Mouse (Mus musculus): ENCODE measurements around the gene Dlat.
A peak's percentile ranks its signal among the peaks of the same experiment; 100 is the strongest.
"Not testable (repeated sequence)": the region's sequence is repeated elsewhere in the genome, so short reads cannot be mapped to it uniquely, and the experiment has no call there.

The Dlat gene

DNA sequence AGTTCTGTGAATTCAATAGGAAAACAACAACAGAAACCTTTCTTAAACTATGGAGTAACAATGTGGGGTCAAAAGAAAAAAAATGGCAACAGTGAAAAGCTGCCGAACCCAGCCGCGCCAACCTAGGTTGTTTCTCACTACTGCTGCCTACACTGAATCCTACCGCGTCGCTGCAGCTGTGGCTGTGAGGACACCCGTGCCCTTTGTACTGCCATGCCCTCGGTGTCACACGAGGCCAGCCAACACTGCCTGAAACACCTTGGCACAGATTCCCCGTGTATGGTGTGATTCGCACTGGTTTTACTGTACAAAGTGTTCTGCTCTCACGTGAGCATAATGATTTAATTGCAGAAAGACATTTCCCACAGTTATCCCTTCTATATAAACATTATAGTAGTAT is 851 bp upstream of the Dlat start:
- DNase-seq (ENCODE audit: low spot score), result peak; percentile 35

DNA sequence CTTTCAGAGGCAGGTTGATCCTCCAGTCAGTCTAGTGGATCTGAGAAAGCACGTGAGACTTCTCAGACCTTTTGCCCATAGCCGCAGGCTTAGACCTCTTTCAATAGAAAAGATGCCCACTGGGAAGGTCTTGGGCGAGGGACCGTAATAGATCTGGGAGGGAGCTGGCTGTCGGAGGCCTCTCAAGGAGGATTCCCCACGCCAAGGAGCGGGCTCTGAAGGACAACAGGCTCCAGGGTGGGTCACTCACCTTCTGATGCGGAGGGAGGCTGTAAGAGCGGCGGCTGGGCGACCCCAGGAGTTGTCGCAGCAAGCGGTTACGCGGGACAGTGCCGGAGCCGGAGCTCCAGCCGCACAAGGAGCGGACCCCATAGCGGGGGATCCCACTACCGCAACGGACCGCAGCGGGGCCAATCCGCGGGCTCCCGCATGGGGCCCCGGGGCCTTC is 615 bp downstream of the Dlat start:
- peak; percentile 49 for DNase-seq (ENCODE audit: low spot score)

DNA sequence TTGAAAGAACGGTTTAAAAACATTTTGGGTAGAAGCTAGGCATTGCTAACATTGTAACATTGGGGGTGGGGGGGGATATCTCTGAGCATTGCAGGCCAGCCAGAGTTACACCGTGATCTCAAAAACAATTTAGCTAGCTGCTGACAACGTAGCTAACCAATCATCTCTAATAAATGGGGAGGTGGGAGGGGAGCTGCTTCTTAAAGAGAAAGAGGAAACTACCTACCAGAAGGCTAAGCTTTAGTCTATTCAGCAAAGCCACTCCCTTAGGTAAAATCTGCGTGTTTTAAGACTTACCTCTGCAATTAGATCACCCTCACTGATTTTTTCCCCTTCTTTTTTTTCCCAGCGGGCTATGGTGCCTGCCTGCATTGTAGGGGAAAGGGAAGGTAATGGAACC is 1.2 kb downstream of the Dlat start:
- DNase-seq (ENCODE audit: low spot score), result peak; percentile 1

DNA sequence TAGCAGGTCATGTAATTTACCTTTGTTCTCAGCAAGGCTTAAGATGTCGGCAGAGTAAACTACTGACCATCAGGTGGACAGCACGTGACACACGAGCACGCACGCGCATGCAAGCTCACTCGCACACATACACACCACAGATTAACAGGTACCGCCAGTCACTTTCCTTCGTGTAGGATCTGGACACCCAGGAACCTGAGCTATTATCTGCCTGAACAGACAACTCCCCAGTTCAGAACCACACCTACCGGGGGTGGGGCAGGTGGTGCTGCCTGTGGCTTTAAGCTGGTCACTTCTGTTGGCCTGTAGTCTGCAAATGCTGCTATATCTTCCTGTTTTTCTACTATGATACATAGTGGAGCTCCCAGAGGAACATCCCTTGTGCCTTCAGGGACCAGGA is 9.1 kb downstream of the Dlat start:
- no peak for DNase-seq (ENCODE audit: low spot score)

DNA sequence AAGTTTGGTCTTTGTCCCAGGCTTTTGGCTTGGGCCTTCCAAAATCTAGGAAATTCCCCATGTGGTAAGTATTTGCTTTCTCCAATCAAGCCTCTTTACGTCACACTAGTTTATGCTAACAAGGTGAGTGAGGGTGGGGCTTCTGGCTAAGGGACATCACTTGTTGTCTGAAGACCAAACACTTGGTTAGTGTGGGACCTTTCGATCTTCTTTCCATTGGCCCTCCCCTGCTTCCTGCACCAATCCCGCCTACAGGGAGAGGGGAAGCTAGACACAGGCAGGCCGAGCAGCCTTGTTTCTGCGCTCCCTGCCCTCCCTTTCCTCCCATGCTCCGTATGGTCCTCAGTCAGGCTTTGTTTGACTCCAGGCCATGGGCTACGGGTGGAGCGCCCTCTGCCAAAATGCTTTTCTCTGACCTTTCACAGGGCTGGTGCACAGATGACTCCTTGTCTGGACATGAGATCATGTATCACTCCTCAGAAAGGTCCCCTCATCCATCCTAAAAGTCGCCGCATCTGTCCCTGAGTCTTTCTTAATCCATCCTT is 12.7 kb downstream of the Dlat start:
- DNase-seq (ENCODE audit: low spot score), result no peak

DNA sequence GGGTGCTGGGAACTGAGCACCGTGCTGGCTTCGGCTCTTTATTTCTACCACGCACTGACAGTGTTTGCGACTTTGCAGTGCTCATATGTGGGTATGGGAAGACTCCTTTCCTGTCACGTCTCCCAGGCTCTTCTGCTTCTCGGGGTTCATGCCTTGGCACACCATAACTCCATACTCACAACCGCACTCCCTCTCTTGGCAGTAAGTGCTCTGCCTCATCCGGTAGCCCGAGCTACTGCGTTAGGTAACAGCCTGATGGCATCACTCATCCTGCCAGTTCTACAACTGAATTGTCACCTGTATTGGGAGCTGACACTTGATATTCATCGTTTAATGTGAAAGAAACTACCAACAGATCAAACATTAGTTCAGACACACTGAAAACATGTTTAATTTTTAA is 25.3 kb downstream of the Dlat start:
- no peak for DNase-seq (ENCODE audit: low spot score)

DNA sequence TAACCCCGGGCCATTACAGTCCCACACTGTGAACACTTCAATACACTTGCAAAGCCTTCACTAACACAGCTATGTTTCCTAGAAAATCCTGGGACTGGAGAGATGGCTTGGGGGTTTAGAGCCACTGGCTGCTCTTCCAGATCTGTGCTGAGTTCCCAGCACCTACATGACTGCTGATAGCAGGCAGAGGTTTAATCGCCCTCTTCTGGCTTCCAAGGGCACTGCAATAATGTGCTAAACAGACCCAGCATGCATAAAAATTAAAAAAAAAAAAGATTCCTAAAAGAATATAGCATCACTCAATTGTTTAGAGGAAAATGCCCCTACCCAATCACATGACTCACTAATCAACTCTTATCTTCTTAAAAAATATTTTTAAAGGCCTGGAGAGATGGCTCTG is 26.5 kb downstream of the Dlat start:
- peak; percentile 34 for DNase-seq (ENCODE audit: low spot score)

DNA sequence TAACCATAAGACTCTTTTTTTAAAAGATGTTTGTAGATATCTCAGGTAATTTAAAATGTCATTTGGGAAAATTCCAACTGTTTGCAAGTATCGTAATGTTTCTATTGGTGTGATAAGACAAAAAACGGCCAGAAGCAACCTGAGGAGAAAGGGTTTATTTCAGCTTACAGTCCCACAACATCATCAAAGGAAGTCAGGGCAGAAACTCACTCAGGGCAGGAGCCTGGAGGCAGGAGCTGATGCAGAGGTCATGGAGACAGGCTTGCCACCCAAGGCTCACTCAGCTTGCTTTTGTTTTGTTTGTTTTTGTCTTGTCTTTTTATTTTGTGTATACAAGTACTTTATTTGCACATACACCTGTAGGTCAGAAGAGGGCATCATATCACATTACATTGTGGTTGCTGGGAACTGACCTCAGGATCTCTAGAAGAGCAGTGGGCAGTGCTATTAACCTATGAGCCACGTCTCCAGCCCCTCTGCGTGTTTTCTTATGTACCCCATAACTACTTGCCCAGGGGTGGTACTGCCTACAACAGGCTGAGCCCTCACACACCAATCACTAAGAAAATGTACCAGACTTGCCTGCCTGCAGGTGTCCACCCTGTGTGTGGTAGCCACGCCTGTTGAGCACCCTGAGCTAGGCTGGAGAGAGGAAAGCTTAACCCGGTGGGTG is 27.4 kb downstream of the Dlat start:
- DNase-seq (ENCODE audit: low spot score), result no peak

DNA sequence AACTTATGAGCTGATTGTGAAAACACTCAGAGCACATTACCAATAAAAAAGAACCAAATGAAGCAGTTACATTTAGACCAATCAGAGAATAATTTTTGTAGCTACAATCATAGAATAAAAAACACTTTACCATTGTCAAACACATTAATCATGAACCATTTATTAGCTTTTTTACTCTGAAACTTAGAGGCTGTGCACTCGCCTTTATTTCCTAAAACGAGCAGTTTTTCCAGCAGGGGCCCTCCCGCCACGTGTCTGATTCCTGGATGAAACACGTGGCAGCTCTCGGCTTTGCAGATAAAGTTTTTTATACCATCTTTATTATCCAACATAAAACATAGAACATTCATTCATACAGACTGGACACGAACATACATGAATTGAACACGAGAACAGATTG is 28.7 kb downstream of the Dlat start:
- DNase-seq (ENCODE audit: low spot score), result not testable (repeated sequence)

DNA sequence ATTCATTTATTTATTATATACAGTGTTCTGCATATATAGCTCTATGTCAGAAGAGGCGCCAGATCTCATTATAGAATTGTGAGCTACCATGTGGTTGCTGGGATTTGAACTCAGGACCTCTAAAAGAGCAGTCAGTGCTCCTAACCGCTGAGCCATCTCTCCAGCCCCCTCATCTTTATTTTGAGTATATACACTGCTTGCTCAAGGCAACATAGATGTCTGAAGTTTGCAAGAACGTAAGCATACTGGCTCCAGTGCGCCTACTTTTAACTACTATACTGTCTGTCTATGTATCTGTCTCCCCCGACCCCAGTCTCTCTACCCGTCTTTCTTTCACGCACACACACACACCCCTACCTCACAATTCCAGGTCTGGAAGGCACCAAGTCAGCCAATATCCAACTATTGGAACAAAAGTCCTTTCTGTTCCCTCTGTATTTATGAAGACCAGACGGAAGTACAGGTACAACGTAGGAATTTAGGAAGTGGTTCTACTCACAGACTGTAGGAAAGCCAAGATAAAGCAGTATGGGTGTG is 41.7 kb downstream of the Dlat start:
- DNase-seq (ENCODE audit: low spot score), result no peak

DNA sequence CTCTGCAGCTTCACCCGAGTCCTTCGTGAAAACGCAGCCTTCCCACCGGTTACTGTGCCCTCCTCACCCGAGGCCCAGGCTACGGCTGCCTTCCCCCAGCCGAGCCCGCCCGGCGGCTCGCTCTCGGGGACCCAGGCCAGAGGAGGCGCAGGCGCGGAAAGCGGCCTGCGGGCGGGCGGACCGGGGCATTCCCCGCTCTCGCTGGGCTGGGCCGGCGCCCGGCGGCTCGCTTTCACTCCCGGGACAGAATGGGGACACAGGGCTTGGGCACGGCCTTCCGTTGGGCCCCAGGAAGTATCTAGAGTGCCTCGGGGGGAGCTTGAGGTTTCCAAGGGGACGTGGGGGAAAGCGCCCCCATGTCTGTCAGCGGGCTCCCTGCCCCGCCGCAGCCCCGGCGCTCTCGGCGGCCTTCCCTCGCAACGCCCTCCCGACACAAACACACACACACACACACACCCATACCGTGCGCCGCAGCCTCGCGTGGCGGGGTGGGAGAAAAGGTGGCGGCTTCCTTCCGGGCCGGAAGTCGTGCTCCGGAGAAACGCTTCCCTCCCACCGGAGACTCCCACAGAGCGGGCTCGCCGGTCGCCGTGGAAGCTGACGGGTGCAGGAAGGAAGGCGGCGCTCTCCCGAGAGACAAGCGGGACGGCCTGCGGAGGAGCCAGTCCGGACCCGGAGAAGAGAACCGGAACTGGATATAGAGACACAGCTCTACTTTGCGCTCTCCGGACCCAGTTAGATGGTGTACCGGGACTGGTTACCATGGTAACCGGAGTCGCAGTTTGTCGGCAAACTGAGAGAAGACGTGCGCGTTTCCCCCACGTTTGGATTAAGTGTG is 42.6 kb downstream of the Dlat start, which contains the start of the genes Pih1d2 and Nkapd1:
Pih1d2 (plus strand) TSS at position 556 of the 838 bp plus-strand sequence.
Nkapd1 (minus strand) TSS at position 699 of the 838 bp plus-strand sequence.
- peak; percentile 95 for DNase-seq (ENCODE audit: low spot score)

DNA sequence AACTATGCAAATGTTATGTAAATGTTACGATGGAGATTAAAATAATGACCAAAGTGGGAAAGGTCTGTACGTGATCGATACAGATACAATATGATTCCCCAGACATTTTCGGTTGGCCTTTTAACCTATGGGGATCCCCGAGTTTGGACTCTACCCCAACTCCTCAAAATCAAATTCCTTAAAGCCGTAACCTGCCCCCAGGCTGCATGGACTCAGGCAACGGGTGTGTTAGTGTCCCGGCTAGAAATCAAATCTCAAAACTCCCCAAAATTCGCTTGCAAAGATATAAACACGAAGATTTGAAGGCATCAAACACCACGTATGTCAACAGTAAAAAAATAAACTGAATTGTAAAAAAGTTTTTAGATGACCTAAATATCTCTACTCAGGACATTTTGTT is 43.4 kb downstream of the Dlat start:
- DNase-seq (ENCODE audit: low spot score), result no peak

DNA sequence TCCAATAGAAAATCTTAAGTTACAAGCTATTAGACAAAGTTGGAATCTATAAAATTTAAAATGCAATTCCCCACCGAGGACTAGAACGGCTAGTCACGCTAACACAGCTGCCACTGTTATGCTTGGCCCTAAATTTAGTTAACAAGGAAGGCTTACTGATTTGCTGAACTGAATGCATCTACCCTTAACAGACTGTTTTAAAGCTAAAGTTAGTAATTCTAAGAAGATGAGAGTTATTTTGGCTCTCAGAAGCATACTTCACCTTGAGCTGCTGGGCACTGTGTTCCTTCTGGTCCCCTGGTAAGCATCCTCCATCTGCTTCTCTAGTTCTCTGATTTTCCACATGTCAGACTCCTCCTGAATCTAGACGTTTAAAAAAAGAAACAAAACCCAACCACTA is 47.5 kb downstream of the Dlat start:
- DNase-seq (ENCODE audit: low spot score), result no peak

DNA sequence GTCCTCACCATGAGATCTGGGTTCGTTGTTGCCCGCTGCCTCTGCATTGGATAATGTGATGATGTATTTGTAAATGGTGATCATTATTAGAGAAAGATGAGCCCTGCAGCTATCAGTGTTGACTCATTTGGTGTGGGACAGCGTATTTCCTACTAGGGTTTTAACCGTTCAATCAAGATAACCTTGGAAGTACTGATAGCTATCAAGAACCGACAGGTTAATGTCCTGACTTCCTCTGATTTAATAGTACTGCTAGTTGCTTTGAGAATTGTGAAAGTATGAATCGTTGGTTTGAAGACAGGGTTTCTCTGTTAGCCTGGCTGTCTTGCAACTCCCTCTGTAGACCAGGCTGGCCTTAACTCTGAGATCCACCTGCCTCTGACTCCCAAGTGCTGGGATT is 55.2 kb downstream of the Dlat start:
- DNase-seq (ENCODE audit: low spot score), result no peak

DNA sequence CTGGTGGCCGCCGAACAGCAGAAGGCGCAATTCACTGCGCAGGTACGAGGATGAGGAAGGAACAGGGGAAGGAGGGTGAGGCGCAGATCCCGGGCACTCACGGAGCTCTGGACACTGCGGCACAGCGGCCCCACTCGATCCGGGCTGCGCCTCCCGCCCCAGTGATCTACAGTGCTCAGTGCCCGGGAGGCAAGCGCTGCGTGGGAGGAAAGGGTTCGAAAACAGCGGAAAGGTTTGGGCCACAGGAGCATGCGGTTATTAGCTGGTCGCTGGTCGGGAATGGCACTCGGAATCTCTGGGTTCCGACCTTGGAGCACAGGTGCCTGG is 55.6 kb downstream of the Dlat start:
- DNase-seq (ENCODE audit: low spot score), result no peak

DNA sequence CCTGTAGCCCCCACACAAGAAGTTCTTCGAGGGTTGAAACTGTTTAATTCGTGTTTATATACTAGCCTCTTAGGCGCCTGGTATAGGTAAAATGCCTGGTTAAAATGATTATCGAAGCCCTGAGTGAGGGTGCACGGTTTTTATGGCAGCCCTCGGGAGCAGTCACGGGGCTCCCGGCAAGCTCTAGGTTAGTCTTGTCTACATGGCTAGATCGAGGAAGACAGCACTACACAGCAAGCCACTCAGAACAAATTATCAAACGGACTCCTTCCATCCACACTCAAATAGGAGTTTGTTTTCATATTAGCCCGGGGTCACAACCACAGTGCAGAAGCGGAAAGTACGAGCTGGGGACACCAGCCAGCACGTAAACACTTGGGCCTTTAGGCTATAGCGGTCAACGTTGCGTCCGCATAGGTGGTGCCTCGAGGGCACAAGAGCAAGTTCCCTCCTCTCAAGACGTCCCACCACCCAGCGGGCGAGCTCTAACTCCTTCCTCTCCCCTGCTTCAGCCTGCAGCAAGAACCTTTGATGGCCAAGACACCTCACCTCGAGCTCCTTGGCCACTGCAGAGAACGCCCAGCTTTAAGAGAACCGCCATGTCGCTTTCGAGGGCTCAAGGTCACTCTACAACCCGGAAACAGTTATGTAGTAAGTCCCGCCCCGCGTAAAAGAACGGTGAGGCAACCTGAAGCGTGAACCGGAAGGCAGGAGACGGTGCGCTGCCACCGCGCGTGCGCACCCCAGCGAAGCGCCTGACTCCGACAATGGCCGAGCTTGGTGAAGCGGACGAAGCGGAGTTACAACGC is 56.2 kb downstream of the Dlat start, which contains the start of the genes Sdhd and Timm8b:
Sdhd (minus strand) TSS at position 624 of the 809 bp plus-strand sequence.
Timm8b (plus strand) TSS at position 722 of the 809 bp plus-strand sequence.
- peak; percentile 97 for DNase-seq (ENCODE audit: low spot score)

DNA sequence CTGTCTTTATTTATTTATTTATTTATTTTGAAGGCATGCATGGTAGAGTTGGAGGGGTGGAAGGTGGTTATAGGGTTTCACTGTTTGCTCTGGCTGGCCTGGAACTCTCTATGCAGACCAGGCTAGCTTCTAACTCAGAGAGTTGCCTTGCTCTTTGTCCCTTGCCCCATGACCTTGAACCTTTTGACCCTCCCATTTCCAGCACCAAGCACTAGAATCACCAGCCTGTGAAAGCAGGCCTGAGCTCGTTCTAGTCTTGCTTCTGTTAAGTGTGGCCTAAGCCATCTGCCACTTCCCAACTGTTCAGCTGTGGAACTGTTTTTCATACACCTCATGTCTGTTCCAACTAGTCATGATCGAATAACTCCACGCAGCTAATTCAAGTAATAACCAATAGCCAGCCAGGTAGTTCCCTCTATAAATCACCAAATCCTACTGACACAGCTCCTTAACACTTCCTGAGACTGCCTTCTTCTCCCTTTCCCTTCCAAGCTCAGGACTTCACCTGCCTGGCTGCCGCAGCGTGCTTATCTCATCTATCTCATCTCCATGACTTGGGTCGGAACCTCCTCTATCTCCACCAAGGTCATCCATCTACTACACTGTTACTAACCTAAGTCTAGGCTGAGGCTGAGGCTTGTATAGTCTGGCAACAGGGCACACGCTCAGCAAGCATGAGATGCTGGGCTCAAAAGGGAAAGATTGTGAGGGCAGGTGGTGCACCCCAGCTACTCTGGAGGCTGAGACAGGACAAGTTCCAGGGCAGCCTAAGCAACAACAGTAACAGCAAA is 57.3 kb downstream of the Dlat start:
- no peak for DNase-seq (ENCODE audit: low spot score)

DNA sequence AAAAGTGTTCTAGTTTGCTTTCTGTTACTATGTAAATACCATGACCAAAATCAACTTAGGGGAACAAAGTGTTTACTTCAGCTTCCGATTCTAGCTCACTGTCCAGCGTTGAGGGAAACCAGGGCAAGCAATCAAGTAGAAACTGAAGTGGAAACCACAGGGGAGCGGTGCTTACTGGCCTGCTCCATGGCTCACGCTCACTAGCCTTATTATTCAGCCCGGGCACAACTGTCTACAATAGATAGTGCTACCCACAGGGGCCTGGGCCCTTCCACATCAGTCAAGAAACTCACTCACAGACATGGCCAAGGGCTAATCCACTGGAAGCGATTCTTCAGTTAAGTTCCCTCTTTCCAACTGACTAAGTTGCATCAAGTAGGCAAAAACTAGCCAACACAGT is 58.0 kb downstream of the Dlat start:
- DNase-seq (ENCODE audit: low spot score), result peak; percentile 13

DNA sequence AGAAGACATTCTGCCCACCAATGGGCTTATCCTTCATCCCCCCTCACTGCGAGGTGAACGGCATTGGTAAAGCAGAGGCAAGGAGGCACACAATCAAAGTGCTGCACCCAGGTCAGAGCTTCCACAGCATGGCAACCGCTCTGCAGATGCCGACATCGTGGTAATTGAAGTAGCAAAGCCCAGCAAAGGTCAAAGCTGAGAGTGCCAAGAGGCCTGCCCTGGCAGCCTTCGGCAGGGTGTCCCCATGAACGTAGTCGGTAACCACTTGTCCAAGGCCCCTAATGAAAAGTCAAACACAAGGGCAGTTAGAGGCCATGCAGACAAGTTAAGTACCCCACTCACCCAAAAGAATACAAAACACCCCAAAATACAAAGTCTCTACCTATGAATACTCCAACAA is 62.6 kb downstream of the Dlat start:
- no peak for DNase-seq (ENCODE audit: low spot score)

DNA sequence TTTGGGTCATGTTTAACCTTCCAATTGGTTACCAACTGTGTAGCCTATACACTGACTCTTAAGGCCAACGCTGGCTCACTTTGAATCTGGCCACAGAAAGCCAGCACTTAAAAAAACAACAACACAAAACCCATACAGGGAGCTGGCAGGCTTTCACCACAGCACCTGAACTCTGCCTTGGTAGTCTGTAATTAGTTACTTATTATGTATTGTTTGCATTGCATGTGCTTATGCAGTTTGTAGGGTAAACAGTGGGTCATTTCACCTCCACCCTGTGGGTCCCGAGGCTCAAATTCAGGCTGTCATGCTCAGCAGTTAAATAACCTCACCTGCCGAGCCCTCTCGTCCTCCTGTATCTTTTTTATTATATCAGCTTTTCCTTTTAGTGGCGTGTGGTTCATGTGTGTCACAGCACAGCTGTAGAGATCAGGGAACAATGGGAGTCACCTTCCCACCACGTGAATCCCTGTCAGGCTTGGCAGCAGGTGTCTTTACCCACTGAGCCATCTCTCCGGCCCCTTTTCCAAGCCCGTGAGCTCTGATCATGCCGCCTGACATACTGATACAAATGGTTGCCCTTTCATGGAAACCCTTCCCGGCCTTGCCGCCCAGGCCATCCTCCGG is 64.7 kb downstream of the Dlat start:
- no peak for DNase-seq (ENCODE audit: low spot score)

DNA sequence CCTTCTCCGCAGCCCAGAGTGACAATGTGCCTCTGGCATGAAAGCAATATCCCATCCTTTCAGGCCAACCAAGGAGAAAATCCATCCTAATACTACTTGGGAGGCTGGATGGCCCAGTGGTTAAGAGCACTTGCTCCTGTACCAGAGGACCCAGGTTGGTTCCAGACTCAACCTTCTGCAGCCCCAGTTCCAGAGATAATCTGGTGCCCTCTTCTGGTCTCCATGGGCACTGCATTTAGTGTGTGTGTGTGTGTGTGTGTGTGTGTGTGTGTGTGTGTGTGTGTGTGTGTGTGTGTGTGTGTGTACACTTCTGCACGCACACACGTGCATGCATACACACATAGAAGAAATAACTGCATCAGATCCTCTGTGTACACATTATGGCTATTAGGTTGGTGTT is 66.0 kb downstream of the Dlat start:
- DNase-seq (ENCODE audit: low spot score), result peak; percentile 55
